Mouse (Mus musculus) erythroblast, embryonic 14.5 days (primary cell): Measurements from ENCODE around the gene Ereg. TPM values are rescaled to one million over a fixed set of nuclear protein-coding genes. Genes with fewer than 3 reads are reported as not detected.

ENCODE experiments used
- H3K27me3 ChIP-seq: 2 replicates; pipeline ENCODE4 v1.6.1; 2012; ENCODE audit warnings: inconsistent platforms; ENCODE audit not compliant: control insufficient read depth
- H3K36me3 ChIP-seq: 2 replicates; pipeline ENCODE4 v1.6.1; 2012; ENCODE audit warnings: mild to moderate bottlenecking, inconsistent platforms; ENCODE audit not compliant: control insufficient read depth
- H3K4me1 ChIP-seq: 2 replicates; pipeline ENCODE4 v1.6.1; 2012; ENCODE audit warnings: inconsistent platforms; ENCODE audit not compliant: control insufficient read depth
- H3K4me3 ChIP-seq: replicated peaks from 2 replicates; pipeline ENCODE3; 2012; ENCODE audit warnings: moderate library complexity, mild to moderate bottlenecking, inconsistent platforms
- H3K9me3 ChIP-seq: 2 replicates; pipeline ENCODE4 v1.6.1; 2012; ENCODE audit warnings: low read length, inconsistent platforms, mixed read lengths; ENCODE audit not compliant: control insufficient read depth
- GATA1 ChIP-seq: IDR thresholded peaks from 2 replicates; pipeline ENCODE4 v1.6.1; 2012; ENCODE audit warnings: low read length, inconsistent platforms, mixed read lengths
- TAL1 ChIP-seq: IDR thresholded peaks from 3 replicates; pipeline ENCODE4 v1.6.1; 2012; ENCODE audit warnings: low read length, inconsistent platforms, mixed read lengths
- polyA plus RNA-seq: library from polyadenylated mRNA; stranded (reverse); fragments of >175 nt; gene quantifications from 2 replicates; pipeline ENCODE4 v1.2.3, GENCODE M21; 2012

Gene Ereg
- polyA plus RNA-seq = not detected in 2 replicates

DNA sequence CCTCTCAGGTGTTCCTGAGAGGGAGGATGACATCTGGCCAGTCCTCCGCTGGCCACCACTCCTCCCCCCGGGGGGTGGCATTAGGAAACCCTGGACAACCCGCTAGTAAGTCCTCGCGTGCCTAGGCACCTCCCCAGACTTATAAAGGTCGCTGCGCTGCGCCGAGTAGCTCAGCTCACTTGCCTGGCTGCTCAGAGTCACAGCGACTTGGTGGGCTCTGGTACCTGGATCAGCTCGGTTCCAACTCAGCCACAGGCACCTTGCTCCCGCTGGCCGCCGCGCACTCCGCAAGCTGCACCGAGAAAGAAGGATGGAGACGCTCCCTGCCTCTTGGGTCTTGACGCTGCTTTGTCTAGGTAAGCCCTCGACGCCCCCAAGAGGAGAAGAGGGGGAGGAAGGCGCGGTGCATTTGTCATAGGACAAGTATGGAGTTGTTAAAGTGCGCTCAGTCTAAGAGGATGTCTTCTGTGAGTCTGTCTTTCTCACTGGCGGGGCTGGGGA, at the start of gene Ereg:
Ereg (plus strand) TSS at position 173 of the 501 bp plus-strand sequence.
- Histone ChIP-seq H3K36me3 (no peaks in the 10 kb centered on the region), H3K4me3 (no peak within 1 kb of the TSS), H3K9me3 (no peaks in the 10 kb centered on the region; the same call in 1 of the 2 replicates), H3K4me1 (no peaks in the 10 kb centered on the region), H3K27me3 (peaks cover 19% of the 10 kb centered on the region)
- no peak for TF ChIP-seq GATA1
- TF ChIP-seq TAL1 = no peak

GRCm38 (mm10) chr5:91027164-91027563, 47.3 kb upstream of the Ereg start, which contains the start of gene Epgn:
Gene Epgn, plus strand, starts transcription at chr5:91027464.
- Histone ChIP-seq H3K4me3 (no peak within 1 kb of the TSS), H3K27me3 (no peaks in the 10 kb centered on the region), H3K36me3 (no peaks in the 10 kb centered on the region), H3K4me1 (no peaks in the 10 kb centered on the region), H3K9me3 (no peaks in the 10 kb centered on the region)
- TF ChIP-seq GATA1 (no peak), TAL1 (no peak)

GRCm38 (mm10) chr5:91027840-91028239, 46.6 kb upstream of the Ereg start:
- Histone ChIP-seq H3K4me3 (no peak overlapping the region), H3K4me1 (no peaks in the 10 kb centered on the region), H3K9me3 (no peaks in the 10 kb centered on the region), H3K27me3 (no peaks in the 10 kb centered on the region), H3K36me3 (no peaks in the 10 kb centered on the region)
- TF ChIP-seq TAL1 (no peak), GATA1 (no peak)

DNA sequence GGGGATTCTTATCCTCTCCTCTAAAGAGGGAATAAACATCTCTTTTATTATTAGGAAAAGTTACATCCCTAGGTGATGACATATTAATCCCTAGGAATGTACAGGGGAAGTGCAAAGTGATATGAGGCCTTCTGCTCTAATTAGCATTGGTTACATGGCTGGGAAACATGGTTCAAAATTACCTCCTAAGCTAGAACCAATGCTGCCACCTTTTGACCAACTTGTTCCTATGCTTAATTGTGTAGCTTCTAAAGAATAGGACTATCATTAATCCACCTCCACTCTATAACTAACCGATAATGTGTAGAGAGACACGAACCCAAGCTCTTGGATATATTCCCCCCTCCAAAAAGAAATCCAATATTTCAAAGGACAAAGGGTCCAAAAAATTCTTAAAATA, 43.8 kb upstream of the Ereg start:
- TF ChIP-seq TAL1 = no peak
- no peak for TF ChIP-seq GATA1
- no peaks in the 10 kb centered on the region for H3K27me3 ChIP-seq
- H3K4me3 ChIP-seq = no peak overlapping the region
- no peaks in the 10 kb centered on the region for H3K36me3 ChIP-seq
- H3K9me3 ChIP-seq = no peaks in the 10 kb centered on the region
- no peaks in the 10 kb centered on the region for H3K4me1 ChIP-seq

DNA sequence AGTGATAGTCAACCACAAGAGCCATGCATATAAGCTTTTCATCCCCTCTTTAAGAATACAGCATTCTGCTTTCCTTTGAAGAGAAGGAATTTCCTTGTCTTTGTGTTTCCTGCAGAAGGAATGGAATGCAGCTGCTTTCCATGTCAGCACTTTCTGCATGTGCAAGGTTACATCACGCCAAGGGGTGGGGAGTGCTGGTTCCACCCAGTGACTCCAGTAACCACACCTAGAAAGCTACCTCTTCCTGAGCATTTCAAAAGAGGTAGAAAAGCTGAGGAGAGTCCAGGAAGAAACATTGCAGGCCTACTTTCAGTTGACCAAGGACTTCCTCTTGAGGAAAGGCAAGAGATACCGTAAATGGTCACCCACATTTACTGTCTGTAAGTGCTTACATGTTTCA, 39.1 kb upstream of the Ereg start:
- H3K4me3 ChIP-seq = no peak overlapping the region
- no peaks in the 10 kb centered on the region for H3K4me1 ChIP-seq
- H3K36me3 ChIP-seq = no peaks in the 10 kb centered on the region
- TF ChIP-seq GATA1 (no peak), TAL1 (no peak)
- no peaks in the 10 kb centered on the region for H3K27me3 ChIP-seq
- H3K9me3 ChIP-seq = no peaks in the 10 kb centered on the region

- TF ChIP-seq GATA1 (no peak), TAL1 (no peak)
- Histone ChIP-seq H3K4me1 (no peaks in the 10 kb centered on the region), H3K9me3 (no peaks in the 10 kb centered on the region), H3K36me3 (no peaks in the 10 kb centered on the region), H3K27me3 (no peaks in the 10 kb centered on the region), H3K4me3 (no peak overlapping the region)
Observed at GRCm38 (mm10) chr5:91036628-91037027, 37.8 kb upstream of the Ereg start.

GRCm38 (mm10) chr5:91037756-91038155, 36.7 kb upstream of the Ereg start:
- Histone ChIP-seq H3K4me1 (no peaks in the 10 kb centered on the region), H3K36me3 (no peaks in the 10 kb centered on the region), H3K9me3 (no peaks in the 10 kb centered on the region), H3K4me3 (no peak overlapping the region), H3K27me3 (no peaks in the 10 kb centered on the region)
- TF ChIP-seq TAL1 = no peak
- no peak for TF ChIP-seq GATA1

DNA sequence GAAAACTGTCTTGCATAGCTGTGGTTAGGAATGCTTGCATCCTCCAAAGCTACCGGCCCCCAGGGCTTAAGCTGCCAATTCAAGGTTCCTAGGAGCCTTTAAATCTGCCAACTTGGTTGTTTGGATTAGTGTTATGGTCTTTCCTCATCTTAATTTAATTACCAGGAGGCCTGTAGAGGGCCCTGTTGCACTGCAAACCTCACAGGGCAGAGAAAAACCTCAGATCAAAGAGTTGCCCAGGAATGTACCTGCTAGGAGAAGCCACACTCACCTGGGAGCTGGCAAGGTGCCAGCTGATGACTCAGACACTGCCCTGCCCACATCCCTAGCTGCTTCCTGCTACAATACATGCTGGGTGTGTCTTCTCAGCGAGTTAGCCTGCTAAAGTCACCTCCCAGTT, 35.9 kb upstream of the Ereg start:
- TF ChIP-seq TAL1 = no peak
- no peak for TF ChIP-seq GATA1
- no peaks in the 10 kb centered on the region for H3K27me3 ChIP-seq
- H3K4me1 ChIP-seq = no peaks in the 10 kb centered on the region
- no peaks in the 10 kb centered on the region for H3K36me3 ChIP-seq
- no peak overlapping the region for H3K4me3 ChIP-seq
- H3K9me3 ChIP-seq = no peaks in the 10 kb centered on the region

GRCm38 (mm10) chr5:91038963-91039362, 35.5 kb upstream of the Ereg start:
- Histone ChIP-seq H3K4me3 (no peak overlapping the region), H3K4me1 (no peaks in the 10 kb centered on the region), H3K36me3 (no peaks in the 10 kb centered on the region), H3K27me3 (no peaks in the 10 kb centered on the region), H3K9me3 (no peaks in the 10 kb centered on the region)
- TF ChIP-seq GATA1 (no peak), TAL1 (no peak)

- Histone ChIP-seq H3K4me3 (no peak overlapping the region), H3K27me3 (no peaks in the 10 kb centered on the region), H3K4me1 (no peaks in the 10 kb centered on the region), H3K9me3 (no peaks in the 10 kb centered on the region), H3K36me3 (no peaks in the 10 kb centered on the region)
- no peak for TF ChIP-seq TAL1
- no peak for TF ChIP-seq GATA1
Observed at GRCm38 (mm10) chr5:91047987-91048386, 26.4 kb upstream of the Ereg start.
